Mouse (Mus musculus): ENCODE measurements around the gene Irf7.

DNA sequence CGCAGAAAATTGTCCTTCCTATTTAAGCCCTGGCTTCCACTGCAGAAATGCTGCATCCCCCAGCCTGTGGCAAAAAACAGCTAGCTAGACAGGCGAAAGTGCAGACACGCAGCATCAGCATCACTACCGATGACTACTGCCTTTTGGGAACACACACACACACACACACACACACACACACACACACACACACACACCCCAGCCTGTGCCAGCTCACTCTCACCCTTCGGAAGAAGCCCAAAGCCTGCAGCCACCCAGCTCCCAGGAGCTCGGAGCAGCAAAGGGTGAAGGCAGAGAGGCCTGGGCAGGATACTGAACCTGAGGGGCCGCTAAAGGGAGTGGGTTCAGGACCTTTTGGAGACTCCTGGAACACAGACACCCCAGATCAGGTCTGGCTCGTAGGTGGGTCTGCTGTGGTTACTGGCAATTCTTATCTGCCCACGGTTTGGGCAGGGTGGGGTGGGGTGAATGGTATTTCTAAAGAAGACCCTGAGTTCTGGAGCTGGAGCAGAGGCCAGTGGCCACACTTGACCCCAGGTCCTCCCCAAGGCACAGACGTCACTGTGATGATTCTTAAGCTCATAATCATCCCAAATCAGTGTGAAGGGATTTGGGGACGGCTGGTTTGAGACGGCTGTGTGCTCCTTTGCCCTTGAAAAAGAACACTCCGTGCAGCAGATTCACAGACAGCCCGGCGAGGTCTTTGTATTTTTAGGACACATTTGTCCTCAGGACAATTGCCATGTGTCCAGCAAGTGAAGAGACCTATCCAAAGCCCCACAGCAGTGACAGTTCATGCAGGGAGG, 26.5 kb upstream of the Irf7 start:
- no peak for TF ChIP-seq CTCF (IDR thresholded peaks at IDR 0.05; ENCODE audit: control insufficient read depth, insufficient read depth, insufficient read length)
- TF ChIP-seq USF1 (IDR thresholded peaks at IDR 0.05; ENCODE audit: low read depth): no peak
- TF ChIP-seq MAX (IDR thresholded peaks at IDR 0.05): no peak
- TF ChIP-seq FOSL1 (IDR thresholded peaks at IDR 0.05; ENCODE audit: insufficient read depth, low read length, poor library complexity, severe bottlenecking): no peak
